Mouse (Mus musculus): Measurements from ENCODE around the gene Cldn9.

Cldn9 gene

DNA sequence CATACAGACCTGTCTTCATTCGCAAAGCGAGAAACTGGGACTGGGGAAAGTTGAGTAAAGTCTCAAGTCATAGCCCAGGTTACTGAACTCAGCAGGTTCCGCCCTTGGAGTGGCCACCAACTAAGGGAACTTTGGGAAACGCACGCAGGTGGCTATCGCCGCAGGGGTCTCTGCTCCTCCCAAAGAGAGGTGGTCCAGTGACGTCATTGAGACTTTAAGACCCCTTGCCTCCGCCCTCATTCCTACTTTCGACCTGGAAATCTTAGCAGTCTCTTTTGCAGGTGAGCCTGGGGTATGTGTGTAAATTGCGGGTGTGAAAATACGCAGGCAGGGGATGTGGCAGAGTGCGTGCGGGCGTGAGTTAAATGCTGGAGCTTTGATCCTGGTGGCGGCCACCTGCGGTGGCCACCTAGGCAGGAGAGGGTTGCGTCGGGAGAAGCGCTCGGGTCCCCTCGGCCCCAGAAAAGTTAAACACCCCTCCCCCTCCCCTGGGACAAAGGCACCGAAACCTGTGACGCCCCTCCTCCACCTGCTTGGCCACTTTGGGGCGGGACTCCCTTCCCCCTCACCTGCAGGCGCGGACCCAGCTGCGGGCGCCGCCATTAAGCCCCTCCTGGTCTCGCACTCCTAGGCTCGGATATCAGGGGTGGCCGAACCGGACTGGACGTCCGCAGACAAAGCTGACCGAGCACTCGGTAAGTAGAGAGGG lies 4.5 kb downstream of the Cldn9 start, which contains the start of gene Cldn6:
Cldn6 (plus strand) TSS at position 123 of the 709 bp plus-strand sequence.
- no peak for DNase-seq

- peak; percentile 92 for DNase-seq
These were observed 6.6 kb downstream of the Cldn9 start, which contains the start of gene Tnfrsf12a for GRCm38 (mm10) chr17:23677236-23677679. Gene Tnfrsf12a, minus strand, starts transcription at chr17:23677468.

- DNase-seq = peak; percentile 63
These were observed 7.3 kb downstream of the Cldn9 start for GRCm38 (mm10) chr17:23676473-23677031.

DNA sequence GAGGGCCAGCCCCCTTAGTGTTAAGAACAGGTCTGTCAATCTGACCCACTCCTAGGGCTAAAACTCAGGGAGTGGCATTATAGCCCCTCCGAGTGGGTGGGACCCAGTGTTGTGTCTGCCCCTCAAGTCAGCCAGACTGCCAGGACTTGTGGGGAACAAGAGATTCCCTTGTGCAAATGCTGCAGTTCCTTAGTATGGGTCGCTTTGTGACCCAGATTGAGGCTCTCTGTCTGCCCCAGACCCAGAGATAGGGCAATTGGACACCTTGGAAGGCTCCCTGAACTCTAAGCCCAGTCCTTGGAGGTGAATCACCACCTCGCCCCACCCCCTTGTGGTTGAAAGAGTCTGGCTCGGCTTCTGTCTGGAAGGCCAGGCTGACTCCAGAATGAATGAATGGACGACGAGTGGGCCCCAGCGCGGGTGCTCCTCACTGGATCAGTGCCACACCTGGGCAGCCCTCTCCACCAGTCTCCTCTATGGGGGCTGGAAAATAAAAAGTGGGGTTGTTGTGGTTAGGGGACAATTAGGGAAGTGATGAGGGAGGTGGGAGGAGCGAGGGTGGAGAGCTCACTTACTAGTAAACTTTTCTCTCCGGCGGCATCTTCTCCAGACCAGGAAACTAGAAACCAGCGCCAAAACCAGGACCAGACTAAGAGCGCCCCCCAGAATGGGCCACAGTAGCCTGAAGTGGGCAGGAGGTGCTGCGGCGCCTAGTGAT lies 8.1 kb downstream of the Cldn9 start:
- peak; percentile 65 for DNase-seq

GRCm38 (mm10) chr17:23675127-23675526 lies 8.7 kb downstream of the Cldn9 start:
- DNase-seq = peak; percentile 70

GRCm38 (mm10) chr17:23674271-23674952 lies 9.4 kb downstream of the Cldn9 start:
- peak; percentile 21 for DNase-seq

GRCm38 (mm10) chr17:23673424-23674073 lies 10.3 kb downstream of the Cldn9 start, which contains the start of the genes Hcfc1r1 and Thoc6:
Gene Hcfc1r1, plus strand, starts transcription at chr17:23673596.
Gene Thoc6, minus strand, starts transcription at chr17:23673882.
- DNase-seq = peak; percentile 94

- DNase-seq = no peak
These were observed 11.1 kb downstream of the Cldn9 start for GRCm38 (mm10) chr17:23672761-23673160.

DNA sequence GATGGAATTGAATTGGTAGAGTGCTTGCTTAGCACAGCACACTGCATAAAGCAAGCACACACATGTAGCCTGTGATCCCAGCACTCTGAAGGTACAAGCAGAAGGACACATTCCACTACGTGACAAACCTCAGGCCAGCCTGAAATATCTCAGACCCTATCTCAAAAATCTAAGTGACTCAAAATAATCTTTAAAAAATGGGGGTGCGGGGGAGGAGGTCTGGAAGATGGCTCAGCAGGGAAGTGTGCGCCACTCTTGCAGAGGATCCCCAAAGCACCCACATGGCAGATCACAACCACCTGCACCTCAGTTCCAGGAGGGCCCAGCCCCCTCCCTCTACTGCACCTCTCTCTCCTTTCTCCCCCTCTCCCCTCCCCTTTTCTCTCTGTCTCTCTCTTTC lies 12.3 kb downstream of the Cldn9 start:
- no peak for DNase-seq

DNA sequence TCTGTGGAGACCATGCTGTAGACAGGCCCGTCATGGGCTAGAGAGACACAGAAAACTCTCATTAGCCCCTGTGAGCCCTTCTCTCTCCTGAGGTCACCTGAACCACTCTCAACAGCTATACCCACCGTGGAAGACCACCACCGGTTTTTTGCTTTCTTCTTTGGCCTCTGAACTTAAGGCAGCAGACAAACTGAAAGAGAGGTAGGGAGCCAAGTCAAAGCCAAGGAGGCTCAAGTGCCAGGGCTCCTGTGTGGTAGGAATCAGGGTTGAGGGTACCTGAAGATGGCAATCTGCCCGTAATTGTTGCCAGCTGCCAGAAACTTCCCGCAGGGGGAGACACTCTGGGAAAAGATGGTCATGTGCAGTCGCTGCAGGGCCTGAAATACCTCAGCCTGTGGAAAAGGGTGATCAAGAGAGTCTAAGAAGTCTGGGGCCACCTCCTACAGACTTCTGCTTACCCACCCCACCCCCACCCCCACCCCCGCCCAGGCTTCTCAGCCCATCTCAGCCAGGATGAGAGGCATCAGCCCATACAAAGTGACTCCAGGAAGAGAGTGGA lies 13.2 kb downstream of the Cldn9 start:
- DNase-seq = no peak

GRCm38 (mm10) chr17:23665511-23665910 lies 18.3 kb downstream of the Cldn9 start:
- DNase-seq = no peak

GRCm38 (mm10) chr17:23664556-23665021 lies 19.2 kb downstream of the Cldn9 start:
- peak; percentile 27 for DNase-seq

DNA sequence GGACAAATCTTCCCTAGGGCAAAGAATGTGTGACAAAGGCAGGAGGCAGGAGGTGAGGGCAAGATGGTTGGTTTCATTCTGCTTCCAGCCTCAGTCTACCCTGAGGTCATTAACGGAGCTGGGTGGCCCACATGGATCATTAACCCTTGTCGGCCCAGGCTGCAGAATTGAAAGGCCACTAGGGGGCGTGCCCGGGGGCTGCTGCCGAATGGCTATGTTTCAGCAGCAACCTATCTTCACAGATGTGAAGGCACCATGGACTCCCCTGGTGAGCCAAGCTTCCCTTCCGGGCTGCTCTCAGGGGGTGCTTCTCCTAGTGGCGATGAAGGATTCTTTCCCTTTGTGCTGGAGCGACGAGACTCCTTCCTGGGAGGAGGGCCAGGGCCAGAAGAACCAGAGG lies 22.3 kb downstream of the Cldn9 start:
- peak; percentile 36 for DNase-seq

DNA sequence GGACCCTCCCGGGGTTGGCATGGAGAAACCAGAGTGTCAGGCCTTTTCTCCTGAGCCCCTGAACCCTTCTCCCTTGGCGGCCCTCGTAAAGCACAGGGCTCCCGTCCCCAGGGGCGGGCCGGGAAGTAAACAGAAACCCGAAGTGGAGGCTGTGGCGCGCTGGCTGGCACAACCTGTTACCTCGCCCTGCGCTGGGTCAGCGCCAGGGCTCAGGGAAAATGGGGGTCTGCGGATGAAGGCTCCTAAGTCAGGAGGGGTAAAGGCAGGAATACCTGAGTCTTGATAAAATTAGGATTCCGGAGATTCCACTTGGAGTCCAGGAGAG lies 23.0 kb downstream of the Cldn9 start:
- DNase-seq = peak; percentile 18

- DNase-seq = peak; percentile 77
These were observed 23.5 kb downstream of the Cldn9 start, which contains the start of gene Bicdl2 for GRCm38 (mm10) chr17:23660117-23660875. Gene Bicdl2, plus strand, starts transcription at chr17:23660506.

- no peak for DNase-seq
These were observed 25.4 kb downstream of the Cldn9 start for GRCm38 (mm10) chr17:23658450-23658849.

DNA sequence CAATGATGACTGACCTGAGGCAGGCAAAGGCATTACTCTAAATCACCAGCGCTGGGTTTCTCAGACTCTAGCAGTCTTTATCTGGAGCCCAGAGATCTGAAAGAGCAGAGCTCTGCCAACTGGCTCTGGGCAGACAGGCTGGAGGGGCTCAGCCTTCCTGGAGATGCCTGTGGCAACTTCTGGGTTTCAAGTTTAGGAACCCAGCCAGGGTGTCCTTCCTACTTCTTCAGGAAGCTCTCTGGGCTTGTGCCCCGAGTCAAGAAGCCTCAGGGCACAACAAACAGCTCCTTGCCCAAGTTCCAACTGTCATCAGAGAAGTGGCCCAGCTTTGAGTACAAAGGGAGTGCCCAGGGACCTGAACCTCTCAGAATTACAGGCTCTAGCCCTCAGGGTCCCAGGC lies 29.4 kb downstream of the Cldn9 start:
- no peak for DNase-seq

DNA sequence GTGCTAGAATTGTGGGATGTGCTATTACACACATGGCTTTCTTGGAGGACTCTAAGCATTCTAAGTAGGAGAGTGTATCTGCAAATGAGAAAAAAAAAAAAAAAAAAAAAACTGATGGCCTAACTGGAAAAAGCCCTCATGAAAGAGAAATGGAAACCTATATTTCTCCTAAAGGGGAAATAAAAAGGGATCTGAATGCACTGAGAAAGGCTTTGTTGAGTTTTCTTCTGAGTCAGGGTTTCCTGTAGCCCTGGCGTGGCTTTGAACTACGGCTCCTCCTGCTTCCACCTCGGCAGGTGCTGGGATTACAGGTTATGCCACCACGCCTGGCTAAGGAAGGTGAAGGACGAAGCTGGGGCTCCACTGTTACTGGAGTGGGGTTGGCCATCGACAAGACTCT lies 29.8 kb downstream of the Cldn9 start:
- no peak for DNase-seq

DNA sequence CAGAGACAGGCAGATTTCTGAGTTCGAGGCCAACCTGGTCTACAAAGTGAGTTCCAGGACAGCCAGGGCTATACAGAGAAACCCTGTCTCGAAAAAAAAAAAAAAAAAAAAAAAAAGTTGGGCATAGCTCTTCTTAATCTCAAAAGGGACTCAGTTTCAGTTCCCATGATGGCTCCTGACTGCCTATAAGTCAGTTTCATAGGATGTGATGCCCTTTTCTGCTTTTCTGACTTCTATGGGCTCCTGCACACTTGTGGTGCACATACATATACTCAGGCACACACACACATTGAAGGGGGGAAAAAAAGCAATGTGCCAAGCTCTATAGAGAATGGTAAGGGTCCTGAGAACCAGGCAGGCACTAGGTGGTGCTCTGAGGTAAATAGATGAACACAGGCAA lies 30.5 kb downstream of the Cldn9 start:
- no peak for DNase-seq

DNA sequence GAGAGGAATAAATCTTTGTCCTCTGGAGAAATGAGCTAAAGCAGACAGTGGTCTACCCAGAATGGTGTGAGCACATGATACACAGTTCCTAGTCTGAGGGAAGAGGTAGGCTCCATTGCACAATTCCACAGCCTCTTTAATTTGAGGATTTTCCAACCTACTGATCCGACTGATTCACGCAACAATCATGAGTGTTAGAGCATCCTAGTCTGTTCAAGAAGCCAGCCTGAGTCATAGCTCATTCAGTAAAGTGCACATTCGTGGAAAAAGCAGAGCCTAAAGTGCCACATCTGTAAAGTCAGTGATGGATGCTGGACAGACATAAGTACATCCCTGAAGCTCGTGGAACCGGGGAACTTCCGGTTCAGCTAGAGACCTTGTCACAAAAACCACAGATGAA lies 32.5 kb downstream of the Cldn9 start:
- DNase-seq = no peak

DNA sequence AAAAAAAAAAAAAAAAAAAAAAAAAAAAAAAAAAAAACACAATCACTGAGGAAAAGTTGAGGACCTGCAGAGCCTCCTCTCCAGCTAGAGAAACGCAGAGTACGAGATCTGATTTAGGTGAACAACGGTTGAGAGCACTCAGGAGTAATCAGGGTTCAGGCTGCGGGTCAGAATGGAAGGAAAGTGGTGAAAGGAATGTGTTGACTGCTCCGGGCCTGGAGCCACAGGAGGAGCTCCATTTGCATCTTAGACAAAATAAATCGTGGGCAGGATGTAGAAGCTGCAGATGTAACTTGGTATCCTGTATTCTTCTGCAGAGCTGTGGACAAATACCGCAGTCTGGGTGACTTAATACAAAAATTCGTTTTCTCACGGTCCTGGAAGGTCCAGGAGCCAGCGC lies 37.9 kb downstream of the Cldn9 start:
- no peak for DNase-seq
